Mouse (Mus musculus) forebrain, embryonic 16.5 days (tissue): ENCODE data around the gene Brinp1. TPM values are rescaled to one million over a fixed set of nuclear protein-coding genes. Genes with fewer than 3 reads are reported as not detected.

Experiments
- ATAC-seq: fragments of 200-750 bp; cut with Nextera tagmentation; 2 replicates; pipeline ENCODE4 v1.8.0; 2017; ENCODE audit warnings: mild to moderate bottlenecking, moderate library complexity
- H3K27ac ChIP-seq: fragments of 300-500 bp; sonication (generic); 2 replicates; pipeline ENCODE4 v1.5.1; 2014; ENCODE audit warnings: low read length, control low read depth
- H3K27me3 ChIP-seq: fragments of 300-500 bp; sonication (generic); replicated peaks from 2 replicates; pipeline ENCODE4 v1.6.1; 2014; ENCODE audit warnings: low read length; ENCODE audit not compliant: control insufficient read depth, insufficient read depth
- H3K36me3 ChIP-seq: fragments of 300-500 bp; sonication (generic); 2 replicates; pipeline ENCODE4 v1.6.1; 2014; ENCODE audit not compliant: control insufficient read depth, insufficient read depth
- H3K4me1 ChIP-seq: fragments of 300-500 bp; sonication (generic); replicated peaks from 2 replicates; pipeline ENCODE4 v1.6.1; 2014; ENCODE audit warnings: low read length; ENCODE audit not compliant: control insufficient read depth, insufficient read depth
- H3K4me2 ChIP-seq: fragments of 300-500 bp; sonication (generic); 2 replicates; pipeline ENCODE4 v1.6.1; 2014; ENCODE audit warnings: mild to moderate bottlenecking, low read length, control low read depth
- H3K4me3 ChIP-seq: fragments of 300-500 bp; sonication (generic); replicated peaks from 2 replicates; pipeline ENCODE4 v1.5.1; 2014; ENCODE audit warnings: mild to moderate bottlenecking, low read length, control low read depth
- H3K9ac ChIP-seq: fragments of 300-500 bp; sonication (generic); replicated peaks from 2 replicates; pipeline ENCODE4 v1.6.1; 2014; ENCODE audit warnings: low read depth, low read length, control low read depth
- H3K9me3 ChIP-seq: fragments of 300-500 bp; sonication (generic); 2 replicates; pipeline ENCODE4 v1.6.1; 2016; ENCODE audit warnings: low read length; ENCODE audit not compliant: control insufficient read depth
- WGBS: fragments of 180-500 bp; shearing (Covaris S2); extraction: QIAGEN DNeasy Blood & Tissue Kit; methylation state at CpG from one replicate; pipeline ENCODE4 v1.1.7; 2014; 5-methylcytosine and 5-hydroxymethylcytosine counted together
- polyA plus RNA-seq: library from polyadenylated mRNA; unstranded; fragments of >200 nt; fragmentation: Nextera tagmentation; extraction: Ambion mirVana; gene quantifications from 2 replicates; pipeline ENCODE4 v1.2.1, GENCODE M21; 2015

The Brinp1 gene
- polyA plus RNA-seq, 1 experiment from 2014 or later: 42.5 TPM

DNA sequence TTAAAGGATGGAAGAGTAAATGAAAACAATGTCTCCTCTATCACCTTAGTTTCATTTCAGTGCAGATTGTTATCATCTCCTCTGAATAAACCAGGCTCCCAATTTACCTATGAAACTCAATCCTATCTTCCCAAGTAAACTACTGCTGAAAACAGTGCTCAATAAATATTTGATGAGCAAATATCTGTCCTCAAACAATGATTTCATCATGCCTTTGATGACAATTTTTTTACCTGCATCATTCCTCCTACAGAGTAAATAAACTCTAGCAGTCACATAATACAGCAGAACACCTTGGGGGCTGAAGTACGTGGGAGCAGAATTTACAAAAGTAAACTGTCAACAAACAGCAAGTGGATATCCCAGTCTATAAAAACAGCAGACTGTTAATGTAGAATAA lies 31.3 kb downstream of the Brinp1 start:
- H3K4me3 ChIP-seq: no peak overlapping the region
- H3K4me1 ChIP-seq: no peaks in the 10 kb centered on the region
- no peaks in the 10 kb centered on the region for H3K27me3 ChIP-seq
- no peak overlapping the region for H3K4me2 ChIP-seq
- no peak overlapping the region for H3K27ac ChIP-seq
- WGBS: 88% methylated on average over 1 of the region's 1 CpGs
- H3K9ac ChIP-seq: no peak overlapping the region
- H3K36me3 ChIP-seq: no peaks in the 10 kb centered on the region
- H3K9me3 ChIP-seq: no peaks in the 10 kb centered on the region
- ATAC-seq: no peak

DNA sequence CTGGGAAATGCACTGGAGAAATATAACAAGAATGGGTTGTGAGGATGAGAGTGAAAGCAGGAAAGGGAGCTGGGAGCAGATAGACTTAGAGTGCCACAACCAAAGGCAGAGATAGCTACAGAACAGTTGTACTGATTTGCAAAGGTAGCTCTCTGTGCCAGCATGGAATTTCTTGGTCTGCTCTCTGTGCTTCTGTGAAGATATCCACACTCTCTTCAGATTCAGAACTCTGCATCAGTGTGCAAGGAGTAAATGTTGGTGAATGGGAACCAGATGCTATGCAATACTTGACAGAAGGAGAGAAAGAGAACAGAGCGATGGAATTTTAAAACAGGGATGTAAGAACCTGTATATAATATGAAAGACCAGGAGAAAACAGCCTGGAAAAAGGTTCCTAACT lies 31.7 kb downstream of the Brinp1 start:
- H3K4me3 ChIP-seq: no peak overlapping the region
- H3K9ac ChIP-seq: no peak overlapping the region
- no peaks in the 10 kb centered on the region for H3K4me1 ChIP-seq
- ATAC-seq: no peak
- no peak overlapping the region for H3K4me2 ChIP-seq
- no peaks in the 10 kb centered on the region for H3K9me3 ChIP-seq
- WGBS: 91% methylated on average over 1 of the region's 1 CpGs
- H3K27ac ChIP-seq: no peak overlapping the region
- H3K27me3 ChIP-seq: no peaks in the 10 kb centered on the region
- no peaks in the 10 kb centered on the region for H3K36me3 ChIP-seq

DNA sequence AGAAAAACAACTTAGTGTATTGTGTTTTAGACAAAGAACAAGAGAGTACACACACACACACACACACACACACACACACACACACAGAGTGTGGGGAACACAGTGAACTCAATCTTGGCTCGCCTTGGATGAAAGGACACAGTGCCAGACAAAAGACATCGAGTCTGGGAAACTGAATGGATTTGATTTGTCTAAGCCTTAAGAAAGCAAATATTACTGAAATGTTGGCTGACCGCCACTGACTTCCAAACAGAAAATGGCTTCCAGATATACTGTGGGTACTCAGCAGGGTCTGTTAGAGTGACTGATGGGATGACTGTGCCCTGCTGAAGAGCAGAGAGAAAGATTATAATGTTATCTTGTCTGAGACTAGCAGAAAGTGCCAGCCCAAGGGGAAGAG lies 34.1 kb downstream of the Brinp1 start:
- ATAC-seq: no peak
- Histone ChIP-seq H3K9ac (no peak overlapping the region), H3K4me3 (no peak overlapping the region), H3K4me1 (no peaks in the 10 kb centered on the region), H3K27ac (no peak overlapping the region), H3K27me3 (no peaks in the 10 kb centered on the region), H3K9me3 (no peaks in the 10 kb centered on the region), H3K36me3 (no peaks in the 10 kb centered on the region), H3K4me2 (no peak overlapping the region)
- 57% methylated on average over 3 of the region's 3 CpGs for WGBS

DNA sequence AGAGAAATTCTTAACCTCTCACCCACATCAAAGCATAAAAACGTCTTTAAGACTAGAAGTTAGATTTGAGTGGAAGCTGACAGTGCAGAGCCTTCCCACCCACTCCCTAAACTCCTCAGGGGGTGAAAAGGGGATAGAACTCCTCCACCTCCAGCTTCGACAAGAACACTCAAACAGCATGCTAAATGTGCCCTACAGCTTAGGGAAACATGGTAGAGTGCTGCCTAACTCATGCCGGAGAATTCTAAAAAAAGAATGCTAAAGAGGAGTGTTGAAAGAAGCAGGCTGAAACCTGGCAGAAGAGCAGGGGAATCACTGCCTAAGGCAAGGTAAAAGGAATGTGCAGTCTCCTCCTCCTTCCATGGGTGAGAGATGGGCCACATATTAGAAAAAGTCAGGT lies 43.3 kb downstream of the Brinp1 start:
- peaks cover 6% of the 10 kb centered on the region; the same call in 1 of the 2 replicates for H3K4me1 ChIP-seq
- no peak overlapping the region for H3K27ac ChIP-seq
- no peak overlapping the region for H3K9ac ChIP-seq
- H3K4me3 ChIP-seq: no peak overlapping the region
- no peak overlapping the region for H3K4me2 ChIP-seq
- no peaks in the 10 kb centered on the region for H3K9me3 ChIP-seq
- no peak for ATAC-seq
- H3K36me3 ChIP-seq: no peaks in the 10 kb centered on the region
- 57% methylated on average over 3 of the region's 3 CpGs for WGBS
- no peaks in the 10 kb centered on the region for H3K27me3 ChIP-seq

DNA sequence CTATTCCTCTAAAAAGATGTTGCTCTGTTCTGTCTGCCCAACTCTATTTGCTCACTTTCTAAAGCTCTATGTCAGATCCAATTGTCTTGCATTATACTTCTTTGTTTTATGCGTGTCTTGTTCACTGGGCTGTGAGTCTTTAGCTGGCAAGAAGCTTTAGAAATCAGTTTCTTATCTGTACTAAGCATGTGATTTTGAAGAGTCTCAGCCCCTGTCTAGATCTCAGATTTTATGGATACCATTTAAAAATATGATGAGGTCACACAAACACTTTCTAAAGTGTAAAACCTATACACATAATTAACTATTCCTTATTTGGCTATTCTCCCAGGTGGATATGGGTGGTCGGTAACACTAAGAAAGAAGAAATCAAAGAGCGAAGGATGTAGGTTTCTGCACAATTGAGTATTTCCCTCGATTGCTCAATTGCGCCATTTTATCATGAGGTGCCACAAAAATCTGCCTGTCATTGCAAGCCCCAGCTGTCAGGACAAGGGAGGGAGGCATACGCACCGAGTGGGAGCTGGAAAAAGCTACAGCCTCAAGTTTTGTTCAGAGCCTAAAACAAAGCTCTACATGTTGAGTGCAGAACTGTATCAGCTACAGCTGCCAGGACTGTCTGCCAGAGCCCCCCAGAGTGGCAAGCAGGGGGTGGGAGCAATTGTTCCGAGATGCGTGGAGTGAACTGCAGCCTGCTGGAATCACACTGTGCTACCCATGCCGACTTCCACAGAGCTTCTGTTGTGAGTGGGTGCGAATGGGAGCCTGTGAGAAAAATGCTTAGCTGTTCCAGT lies 47.6 kb downstream of the Brinp1 start:
- Histone ChIP-seq H3K9me3 (no peaks in the 10 kb centered on the region), H3K27ac (no peak overlapping the region), H3K27me3 (no peaks in the 10 kb centered on the region), H3K4me1 (peaks cover 6% of the 10 kb centered on the region; the same call in 1 of the 2 replicates), H3K36me3 (no peaks in the 10 kb centered on the region), H3K4me2 (peak overlapping the region; percentile 24), H3K4me3 (peak overlapping the region; percentile 7; the same call in 1 of the 2 replicates), H3K9ac (no peak overlapping the region)
- 42% methylated on average over 11 of the region's 11 CpGs for WGBS
- peak; percentile 86 for ATAC-seq

DNA sequence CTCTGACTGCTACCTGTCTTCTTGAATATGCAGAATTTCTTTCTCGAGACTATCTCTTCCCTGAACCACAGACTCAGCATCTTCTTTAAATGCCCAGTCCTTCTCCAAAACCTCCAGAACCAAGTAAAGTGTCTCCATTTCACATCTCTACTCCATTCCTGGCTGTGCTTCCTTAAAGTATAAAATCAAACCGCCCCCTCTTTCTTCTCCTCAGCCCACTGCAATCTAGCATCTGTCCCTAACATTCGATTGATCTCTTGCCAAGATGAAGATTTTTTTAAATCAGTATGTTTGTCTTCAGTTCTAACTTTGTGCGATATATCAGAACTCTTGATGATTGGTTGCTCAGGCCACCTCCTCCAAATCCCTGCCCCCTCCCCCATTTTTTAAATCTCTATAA lies 63.7 kb downstream of the Brinp1 start:
- WGBS: 88% methylated on average over 4 of the region's 4 CpGs

DNA sequence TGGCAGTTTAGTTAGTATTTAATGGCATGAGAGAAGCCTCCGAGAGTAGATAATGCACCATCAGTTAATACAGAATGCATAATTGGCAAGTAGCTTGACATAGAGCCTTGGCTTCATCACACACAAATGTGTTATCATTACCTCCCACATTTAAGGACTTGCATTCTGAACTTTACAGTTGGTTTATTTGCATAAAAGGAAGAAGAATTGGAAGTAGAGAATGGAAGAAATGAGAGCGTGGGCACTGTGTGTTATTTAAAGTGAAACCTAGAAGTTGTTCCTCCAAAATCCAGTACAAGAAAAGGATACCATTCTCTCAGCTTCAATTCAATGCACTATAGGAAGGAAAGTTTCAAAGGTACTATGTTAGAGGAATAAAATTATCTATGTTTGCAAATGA lies 67.9 kb downstream of the Brinp1 start:
- ATAC-seq: no peak

More for the DNA sequence above, 63.7 kb downstream of the Brinp1 start:
- Histone ChIP-seq H3K27ac (no peak overlapping the region), H3K4me1 (no peaks in the 10 kb centered on the region), H3K4me3 (no peak overlapping the region), H3K9me3 (no peaks in the 10 kb centered on the region), H3K36me3 (no peaks in the 10 kb centered on the region), H3K27me3 (no peaks in the 10 kb centered on the region), H3K4me2 (no peak overlapping the region), H3K9ac (no peak overlapping the region)
- no peak for ATAC-seq

DNA sequence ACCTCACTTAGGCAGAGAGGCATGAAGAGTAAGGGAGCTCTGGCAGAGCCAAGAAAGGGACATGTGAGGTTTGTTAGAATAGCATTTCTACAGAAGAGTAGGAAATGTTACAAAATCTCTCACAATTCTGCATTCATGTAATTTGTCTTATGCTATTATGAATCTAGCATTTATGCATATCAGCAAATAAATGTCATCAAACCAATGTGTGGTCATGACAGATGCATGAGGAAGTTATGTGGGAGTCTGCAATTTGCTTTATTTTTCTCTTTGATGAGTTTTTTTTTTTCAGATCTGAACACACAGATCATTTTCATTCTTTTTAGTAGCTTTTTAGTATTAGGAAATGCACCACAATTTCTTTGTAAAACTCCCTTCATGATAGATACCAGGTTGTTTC lies 82.2 kb downstream of the Brinp1 start:
- Histone ChIP-seq H3K9ac (no peak overlapping the region), H3K4me2 (no peak overlapping the region), H3K36me3 (no peaks in the 10 kb centered on the region), H3K4me3 (no peak overlapping the region), H3K4me1 (no peaks in the 10 kb centered on the region), H3K27me3 (no peaks in the 10 kb centered on the region), H3K27ac (no peak overlapping the region), H3K9me3 (no peaks in the 10 kb centered on the region)
- no peak for ATAC-seq

More for the DNA sequence above, 67.9 kb downstream of the Brinp1 start:
- Histone ChIP-seq H3K4me2 (no peak overlapping the region), H3K27me3 (no peaks in the 10 kb centered on the region), H3K27ac (no peak overlapping the region), H3K9ac (no peak overlapping the region), H3K4me1 (no peaks in the 10 kb centered on the region), H3K36me3 (no peaks in the 10 kb centered on the region), H3K4me3 (no peak overlapping the region), H3K9me3 (no peaks in the 10 kb centered on the region)
- 85% methylated on average over 2 of the region's 2 CpGs for WGBS

DNA sequence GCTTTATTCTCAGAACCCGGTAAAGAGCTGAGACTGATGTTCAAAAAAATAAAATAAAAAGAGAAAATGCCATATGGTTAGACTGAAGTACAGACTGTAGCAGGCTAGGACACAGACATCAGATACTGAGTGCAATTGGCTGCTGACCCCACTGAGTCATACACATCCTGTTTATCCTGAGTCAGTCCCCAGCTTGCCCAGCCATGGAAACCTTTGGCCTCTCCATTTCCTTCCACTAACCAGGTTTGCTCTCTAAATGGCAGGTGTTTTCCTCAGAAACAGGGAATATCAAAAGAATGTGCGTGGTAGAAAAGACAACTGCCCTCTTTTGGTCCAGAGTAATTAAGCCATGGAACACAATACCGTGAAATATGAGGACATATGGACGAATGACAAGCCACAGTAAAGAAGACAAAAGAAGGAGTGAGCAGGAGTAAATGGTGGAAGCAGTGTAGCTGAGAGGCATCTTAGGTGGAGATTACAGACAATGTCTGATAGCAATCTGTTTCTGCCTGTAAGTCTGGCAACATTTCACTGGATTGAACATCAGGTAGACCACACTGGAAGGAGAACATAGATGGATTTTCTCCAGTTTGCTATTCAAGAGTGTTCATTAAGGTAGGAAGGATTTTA lies 88.9 kb downstream of the Brinp1 start:
- H3K9me3 ChIP-seq: no peaks in the 10 kb centered on the region
- no peak for ATAC-seq
- H3K4me2 ChIP-seq: no peak overlapping the region
- no peaks in the 10 kb centered on the region for H3K36me3 ChIP-seq
- H3K9ac ChIP-seq: no peak overlapping the region
- H3K4me1 ChIP-seq: no peaks in the 10 kb centered on the region
- 81% methylated on average over 4 of the region's 4 CpGs for WGBS
- no peaks in the 10 kb centered on the region for H3K27me3 ChIP-seq
- H3K27ac ChIP-seq: no peak overlapping the region
- H3K4me3 ChIP-seq: no peak overlapping the region
